Mouse (Mus musculus) spleen, postnatal 36 days (tissue): ENCODE results near the gene Tbccd1.

ENCODE experiments used
- DNase-seq, 2 experiments: peaks; one replicate each; pipeline ENCODE4 v3.0.0; 2022; ENCODE audit warnings: low spot score in 2 of 2, mixed read lengths in 1 of 2

The Tbccd1 gene

DNA sequence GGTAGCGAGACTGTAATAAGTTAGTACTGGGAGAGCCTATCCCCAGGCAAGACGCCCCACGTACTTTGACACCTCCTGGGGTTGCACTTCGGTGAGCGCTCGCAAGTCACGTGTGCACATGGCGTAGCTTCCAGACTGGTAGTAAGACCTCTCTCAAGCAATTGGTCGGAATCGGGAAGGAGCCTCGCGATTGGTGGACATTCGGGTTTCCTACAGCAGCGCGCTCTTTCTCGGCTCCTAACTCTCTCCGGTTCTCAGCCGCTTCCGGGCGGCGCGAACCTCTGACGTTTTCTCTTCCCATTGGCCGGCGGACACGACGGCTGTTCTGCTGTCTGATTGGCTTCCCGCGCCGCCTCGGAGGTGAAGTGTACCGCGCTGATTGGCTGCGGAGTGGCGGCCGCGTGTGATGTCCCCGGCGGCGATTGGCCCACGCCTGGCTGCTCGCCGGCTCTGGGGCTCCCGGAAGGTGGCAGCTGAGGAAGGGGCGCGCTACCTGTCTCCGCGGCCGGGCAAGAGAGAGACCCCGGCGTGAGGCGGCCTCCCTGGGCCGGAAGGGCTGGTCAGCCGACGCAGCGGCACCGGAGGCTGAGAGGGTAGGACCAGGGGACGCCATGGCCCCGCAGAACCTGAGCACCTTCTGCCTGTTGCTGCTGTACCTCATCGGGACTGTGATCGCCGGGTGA lies at the start of gene Tbccd1, which contains the start of gene Dnajb11:
Gene Tbccd1, minus strand, starts transcription at position 239 of the 683 bp plus-strand sequence.
Gene Dnajb11, plus strand, starts transcription at position 415 of the 683 bp plus-strand sequence.
- peak; percentile 99 for DNase-seq

DNA sequence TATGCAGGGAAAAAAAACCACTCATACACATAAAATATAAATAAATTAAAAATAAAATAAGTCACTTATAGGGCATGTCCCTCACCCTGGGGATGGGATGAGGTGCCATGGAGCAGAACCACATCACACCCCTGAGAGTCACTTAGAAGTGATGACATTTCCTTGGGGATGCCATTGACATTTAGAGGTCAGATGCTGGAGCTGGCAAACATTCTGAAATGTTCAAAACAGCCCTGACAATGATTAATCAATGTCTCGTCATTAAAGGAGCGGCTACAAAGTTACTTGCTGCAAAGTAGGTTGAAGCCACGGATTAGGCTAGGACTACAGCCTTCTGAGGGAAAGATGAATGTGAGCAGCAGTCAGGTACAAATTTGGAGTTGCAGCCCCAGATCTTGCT lies 43.9 kb upstream of the Tbccd1 start:
- DNase-seq = no peak

GRCm38 (mm10) chr16:22899866-22900570 lies 42.5 kb upstream of the Tbccd1 start:
- DNase-seq = no peak

- DNase-seq = no peak
Observed at GRCm38 (mm10) chr16:22899346-22899745, 41.9 kb upstream of the Tbccd1 start.

- DNase-seq = no peak
Observed at GRCm38 (mm10) chr16:22896618-22897017, 39.1 kb upstream of the Tbccd1 start.

DNA sequence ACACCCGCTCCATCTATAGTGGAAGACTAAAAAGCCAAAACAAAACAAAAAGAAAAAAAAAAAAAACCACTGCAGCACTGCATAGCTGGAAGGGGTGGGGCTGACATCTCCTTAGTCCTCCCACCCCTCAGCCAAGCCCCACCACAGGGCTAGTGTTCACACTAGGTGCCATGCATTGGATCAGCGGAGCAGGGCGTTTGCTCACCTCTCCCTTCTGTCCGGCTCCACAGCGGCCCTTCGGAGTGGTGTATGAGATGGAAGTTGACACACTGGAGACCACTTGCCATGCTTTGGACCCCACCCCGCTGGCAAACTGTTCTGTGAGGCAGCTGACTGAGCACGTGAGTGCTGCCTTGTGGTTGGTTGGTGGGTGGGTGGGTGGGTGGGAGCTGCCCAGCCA lies 36.6 kb upstream of the Tbccd1 start:
- no peak for DNase-seq

- no peak for DNase-seq
Observed at GRCm38 (mm10) chr16:22891733-22892154, 34.3 kb upstream of the Tbccd1 start.

DNA sequence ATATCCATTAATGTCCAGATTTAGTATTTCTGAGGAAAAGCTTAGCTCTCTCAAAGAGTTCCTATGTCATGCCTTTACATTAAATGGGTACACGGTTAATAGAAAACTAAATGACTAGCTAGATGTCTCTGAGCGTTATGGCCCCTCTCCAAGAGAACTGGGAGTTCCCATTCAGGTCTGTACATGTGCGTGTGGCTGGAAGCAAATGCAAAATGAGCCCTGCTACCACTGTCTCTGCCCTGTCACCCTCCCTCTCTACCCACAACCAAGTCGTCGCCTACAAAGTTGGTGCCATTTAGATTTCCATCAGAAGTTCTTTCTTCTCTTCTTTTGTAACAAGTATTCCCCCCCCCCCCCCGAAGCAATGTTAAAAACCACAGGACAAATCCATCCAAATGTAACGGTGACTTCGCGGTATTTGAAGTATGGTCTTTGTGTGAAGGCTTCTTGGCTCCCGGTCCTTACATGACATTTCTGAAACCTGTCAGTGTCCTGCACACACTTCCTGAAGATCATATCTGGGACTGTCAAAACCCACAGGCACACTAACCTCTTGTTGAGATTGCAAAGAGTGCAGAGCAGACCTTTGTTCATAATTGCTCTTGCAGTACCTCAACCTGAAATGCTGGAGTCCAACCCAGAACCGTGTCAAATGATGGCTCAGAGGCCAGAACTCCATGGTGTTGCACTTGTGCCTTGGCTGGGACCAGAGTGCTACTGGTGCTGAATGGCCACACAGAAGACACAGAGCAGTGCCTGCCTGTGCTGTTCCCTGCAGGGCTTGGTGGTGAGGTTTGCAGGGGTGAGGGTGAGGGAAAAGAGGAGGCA lies 33.4 kb upstream of the Tbccd1 start, which contains the start of gene Ahsg:
Gene Ahsg, plus strand, starts transcription at position 595 of the 828 bp plus-strand sequence.
- no peak for DNase-seq

DNA sequence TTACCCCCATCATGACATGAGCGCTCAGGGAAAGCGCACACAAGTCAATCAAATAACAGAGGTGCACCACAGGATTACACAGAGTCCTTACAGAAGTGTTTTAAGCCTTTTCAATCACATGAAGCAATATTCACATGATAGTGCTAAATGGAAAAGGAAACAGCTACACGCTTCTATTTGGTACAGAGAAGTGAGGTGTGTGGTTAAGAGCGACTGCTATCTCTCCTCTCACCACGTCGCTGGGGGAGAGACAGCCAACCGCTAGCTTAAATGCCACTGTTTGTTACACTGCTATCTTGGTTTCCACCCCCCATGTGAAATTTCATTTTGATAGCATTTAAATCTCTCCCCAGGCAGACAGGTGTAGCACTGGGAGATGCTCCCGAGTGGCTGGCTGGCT lies 32.2 kb upstream of the Tbccd1 start:
- no peak for DNase-seq

GRCm38 (mm10) chr16:22888835-22889234 lies 31.4 kb upstream of the Tbccd1 start:
- DNase-seq = no peak

GRCm38 (mm10) chr16:22886726-22887125 lies 29.3 kb upstream of the Tbccd1 start:
- DNase-seq = no peak

- DNase-seq = peak; percentile 58 to 64
Observed at GRCm38 (mm10) chr16:22885356-22885755, 27.9 kb upstream of the Tbccd1 start.

- DNase-seq = peak; percentile 32
Observed at GRCm38 (mm10) chr16:22883441-22883840, 26.0 kb upstream of the Tbccd1 start.

DNA sequence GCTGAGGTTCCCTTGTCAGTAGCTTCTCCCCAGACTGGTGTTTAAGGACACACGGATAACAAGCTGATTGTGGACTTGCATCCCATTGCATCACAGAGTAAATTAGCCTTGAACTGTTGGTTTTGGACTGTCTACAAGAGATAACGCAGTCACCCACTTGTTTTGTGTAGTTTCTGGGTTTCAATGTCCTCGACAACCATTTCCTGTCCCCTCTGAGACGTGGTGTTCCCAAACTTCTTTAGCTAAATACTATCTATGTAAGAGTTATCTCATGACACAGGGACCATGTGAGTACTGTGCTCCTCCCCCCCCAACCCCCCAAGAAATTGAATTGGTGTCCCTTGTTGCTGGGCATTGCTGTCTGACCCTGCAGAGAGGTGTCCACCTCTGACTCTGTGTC lies 24.0 kb upstream of the Tbccd1 start:
- no peak for DNase-seq

- DNase-seq = no peak
Observed at GRCm38 (mm10) chr16:22880900-22881299, 23.4 kb upstream of the Tbccd1 start.

DNA sequence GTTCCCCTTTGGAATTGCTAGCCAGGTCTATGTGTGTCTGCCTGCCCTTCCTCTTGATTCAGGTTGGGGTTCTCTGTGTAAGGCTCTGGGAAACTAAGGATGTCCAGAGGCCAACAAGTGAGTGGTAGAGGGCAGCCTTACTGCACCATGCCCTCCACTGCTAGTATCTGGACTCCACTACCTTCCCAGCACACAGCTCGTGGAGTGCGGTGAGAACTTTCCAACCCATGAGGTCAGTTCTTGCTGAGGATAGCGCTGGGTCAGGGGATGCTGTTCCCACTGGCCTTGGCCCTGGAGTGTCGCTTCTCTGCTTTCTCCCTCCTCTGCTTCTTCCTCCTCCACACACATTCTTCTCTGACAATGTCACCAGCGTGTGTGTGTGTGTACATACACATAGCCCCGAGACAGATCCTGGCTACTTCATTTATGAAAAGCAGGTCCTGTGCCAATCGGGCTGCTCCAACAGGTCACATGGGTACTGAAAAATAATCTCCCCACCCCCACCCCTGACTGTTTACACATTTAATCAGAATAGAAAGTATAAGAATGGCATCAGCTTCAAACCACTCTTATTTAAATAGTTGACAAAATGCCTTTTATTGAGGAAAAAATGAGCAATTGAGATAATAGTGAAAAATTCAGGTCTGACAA lies 22.6 kb upstream of the Tbccd1 start:
- no peak for DNase-seq

DNA sequence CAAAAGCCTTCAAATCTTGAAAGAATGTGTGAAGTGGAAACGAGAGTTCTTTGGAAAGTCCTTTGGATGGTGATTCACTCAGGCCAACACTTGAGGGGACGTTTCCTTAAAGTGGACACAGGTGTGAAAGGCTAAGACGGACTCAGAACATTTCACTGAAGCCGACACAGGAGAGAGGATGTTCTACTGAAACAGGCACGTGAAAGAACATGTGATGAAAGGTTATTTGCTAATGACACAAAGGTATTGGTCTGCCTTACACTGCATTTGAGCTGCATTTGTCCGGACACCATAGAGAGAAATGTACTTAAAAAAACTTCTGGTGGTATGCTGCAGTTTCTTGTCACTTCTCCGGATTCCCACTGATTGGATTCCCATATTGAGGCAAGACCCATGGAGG lies 21.2 kb upstream of the Tbccd1 start:
- DNase-seq = no peak

- no peak for DNase-seq
Observed at GRCm38 (mm10) chr16:22877660-22878390, 20.4 kb upstream of the Tbccd1 start.

DNA sequence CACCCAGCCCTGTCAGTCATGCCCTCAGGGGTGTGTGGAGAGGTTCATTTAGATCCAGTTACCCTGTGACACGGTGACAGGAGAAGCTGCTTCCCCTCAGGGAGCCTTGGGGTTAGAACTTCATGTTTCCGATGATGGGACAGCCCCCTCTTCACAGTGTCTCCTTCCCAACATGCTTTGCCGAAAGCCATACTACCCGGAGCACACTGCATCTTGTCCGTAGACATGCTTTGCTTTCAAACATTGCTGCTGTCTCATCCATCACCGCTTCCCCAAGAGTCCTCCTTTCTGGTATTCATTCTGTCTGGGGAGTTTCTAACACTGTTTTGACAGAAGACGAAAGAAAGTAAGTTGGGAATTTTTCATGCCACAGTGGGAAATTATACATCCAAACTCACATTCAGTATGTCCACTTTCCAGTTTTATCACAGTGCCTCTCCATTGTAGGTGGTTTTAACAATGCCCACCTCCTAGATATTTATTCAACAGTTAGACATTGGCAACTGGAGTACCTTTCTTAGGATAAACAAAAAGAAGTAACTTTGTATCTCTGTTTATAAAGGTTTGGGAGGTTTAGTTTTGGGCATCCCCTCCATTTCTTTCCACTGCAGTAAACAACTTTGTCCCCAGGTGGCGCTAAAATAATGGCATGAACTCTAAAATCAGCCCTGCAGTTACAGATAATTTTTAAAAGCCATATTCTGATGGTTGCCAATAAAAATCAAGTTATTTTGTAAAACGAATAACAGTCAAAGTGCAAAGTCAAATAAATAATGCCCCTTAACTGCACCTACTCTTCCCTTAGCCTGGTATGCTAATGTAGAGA lies 19.0 kb upstream of the Tbccd1 start:
- no peak for DNase-seq

DNA sequence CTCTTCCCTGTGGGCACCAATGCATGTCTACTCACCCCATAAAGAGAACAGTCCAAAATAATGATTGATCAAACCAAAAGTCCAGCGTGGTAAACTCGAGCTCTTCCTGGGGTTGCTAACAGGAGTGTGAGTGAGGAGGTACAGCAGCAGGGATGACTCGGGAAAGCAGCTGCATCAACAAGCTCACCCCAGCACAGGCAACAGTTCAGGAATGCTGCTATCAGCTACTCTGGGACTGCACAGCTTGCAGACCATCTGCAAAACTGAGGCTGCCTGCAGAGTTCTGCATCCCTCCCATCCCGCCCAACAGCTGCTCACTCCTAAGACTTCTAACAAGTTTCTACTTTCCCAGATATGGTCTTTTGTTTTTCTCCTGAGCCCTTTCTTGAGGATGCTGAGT lies 15.9 kb upstream of the Tbccd1 start:
- no peak for DNase-seq
